Mouse (Mus musculus) stomach, embryonic 16.5 days (tissue): ENCODE results near the gene Rab43. TPM values are rescaled to one million over a fixed set of nuclear protein-coding genes. Genes with fewer than 3 reads are reported as not detected.
A peak's percentile ranks its signal among the peaks of the same experiment; 100 is the strongest.

Experiments
- ATAC-seq: fragments of 200-750 bp; cut with Nextera tagmentation; 2 replicates; pipeline ENCODE4 v1.8.0; 2017; ENCODE audit warnings: moderate number of reproducible peaks, moderate TSS enrichment; ENCODE audit not compliant: insufficient read depth, low FRiP score
- H3K27ac ChIP-seq: fragments of 300-500 bp; sonication (generic); 2 replicates; pipeline ENCODE4 v1.5.1; 2014; ENCODE audit warnings: low read length
- H3K27me3 ChIP-seq: fragments of 300-500 bp; sonication (generic); 2 replicates; pipeline ENCODE4 v1.6.1; 2014; ENCODE audit warnings: low read length, control low read depth, mixed read lengths; ENCODE audit not compliant: control insufficient read depth, insufficient read depth
- H3K36me3 ChIP-seq: fragments of 300-500 bp; sonication (generic); 2 replicates; pipeline ENCODE4 v1.6.1; 2014; ENCODE audit warnings: low read length; ENCODE audit not compliant: control insufficient read depth, insufficient read depth
- H3K4me1 ChIP-seq: fragments of 300-500 bp; sonication (generic); 2 replicates; pipeline ENCODE4 v1.6.1; 2014; ENCODE audit warnings: low read length, control low read depth, mixed read lengths; ENCODE audit not compliant: control insufficient read depth, insufficient read depth
- H3K4me2 ChIP-seq: fragments of 300-500 bp; sonication (generic); 2 replicates; pipeline ENCODE4 v1.6.1; 2014; ENCODE audit warnings: low read depth, low read length, mixed read lengths
- H3K4me3 ChIP-seq: fragments of 300-500 bp; sonication (generic); replicated peaks from 2 replicates; pipeline ENCODE4 v1.5.1; 2014; ENCODE audit warnings: mild to moderate bottlenecking, low read length
- H3K9ac ChIP-seq: fragments of 300-500 bp; sonication (generic); 2 replicates; pipeline ENCODE4 v1.6.1; 2014; ENCODE audit warnings: low read length
- H3K9me3 ChIP-seq: fragments of 300-500 bp; sonication (generic); replicated peaks from 2 replicates; pipeline ENCODE4 v1.6.1; 2016; ENCODE audit warnings: low read length, control low read depth; ENCODE audit not compliant: control insufficient read depth
- WGBS: fragments of 180-500 bp; shearing (Covaris S2); extraction: QIAGEN DNeasy Blood & Tissue Kit; methylation state at CpG from one replicate; pipeline ENCODE4 v1.1.7; 2014; 5-methylcytosine and 5-hydroxymethylcytosine counted together
- polyA plus RNA-seq: library from polyadenylated mRNA; unstranded; fragments of >200 nt; fragmentation: Nextera tagmentation; extraction: Ambion mirVana; gene quantifications from 2 replicates; pipeline ENCODE4 v1.2.1, GENCODE M21; 2015

The Rab43 gene
- polyA plus RNA-seq, 1 experiment from 2014 or later: 10.7 TPM

DNA sequence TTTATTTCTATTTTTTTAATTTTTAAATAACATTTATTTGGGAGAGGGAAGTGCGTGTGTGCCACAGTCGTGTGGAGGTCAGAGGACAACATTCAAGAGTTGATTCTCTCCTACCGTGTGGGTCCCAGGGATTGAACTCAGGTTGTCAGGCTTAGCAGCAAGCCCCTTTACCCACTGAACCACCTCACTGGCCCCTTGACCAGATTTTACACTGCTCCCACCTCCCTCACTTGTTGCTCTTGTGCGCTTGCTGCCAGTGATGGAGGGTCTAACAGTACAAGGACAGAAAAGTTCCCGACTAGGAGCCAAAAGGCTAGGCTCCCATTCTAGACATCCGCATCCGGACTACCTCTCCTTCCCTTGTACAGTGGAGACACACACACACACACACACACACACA is 6.5 kb downstream of the Rab43 start:
- no peak overlapping the region for H3K4me3 ChIP-seq
- H3K4me1 ChIP-seq: peaks cover 13% of the 10 kb centered on the region
- H3K9me3 ChIP-seq: no peaks in the 10 kb centered on the region
- no peak overlapping the region for H3K4me2 ChIP-seq
- H3K27ac ChIP-seq: no peak overlapping the region
- ATAC-seq: no peak
- no peaks in the 10 kb centered on the region for H3K27me3 ChIP-seq
- WGBS: 85% methylated on average over 7 of the region's 7 CpGs
- H3K9ac ChIP-seq: no peak overlapping the region
- H3K36me3 ChIP-seq: no peaks in the 10 kb centered on the region

- H3K27ac ChIP-seq: no peak overlapping the region
- ATAC-seq: no peak
- WGBS: 66% methylated on average over 7 of the region's 7 CpGs
- H3K9ac ChIP-seq: no peak overlapping the region
- H3K4me2 ChIP-seq: no peak overlapping the region
- no peaks in the 10 kb centered on the region for H3K27me3 ChIP-seq
- no peak overlapping the region for H3K4me3 ChIP-seq
- H3K36me3 ChIP-seq: no peaks in the 10 kb centered on the region
- no peaks in the 10 kb centered on the region for H3K9me3 ChIP-seq
- H3K4me1 ChIP-seq: peaks cover 8% of the 10 kb centered on the region
Measured at GRCm38 (mm10) chr6:87804886-87805285, 7.1 kb downstream of the Rab43 start.

GRCm38 (mm10) chr6:87804036-87804435 is 7.9 kb downstream of the Rab43 start:
- Histone ChIP-seq H3K4me1 (no peaks in the 10 kb centered on the region), H3K9ac (no peak overlapping the region), H3K27me3 (no peaks in the 10 kb centered on the region), H3K27ac (no peak overlapping the region), H3K4me3 (no peak overlapping the region), H3K36me3 (no peaks in the 10 kb centered on the region), H3K4me2 (no peak overlapping the region), H3K9me3 (no peaks in the 10 kb centered on the region)
- no peak for ATAC-seq
- WGBS: 86% methylated on average over 1 of the region's 1 CpGs

DNA sequence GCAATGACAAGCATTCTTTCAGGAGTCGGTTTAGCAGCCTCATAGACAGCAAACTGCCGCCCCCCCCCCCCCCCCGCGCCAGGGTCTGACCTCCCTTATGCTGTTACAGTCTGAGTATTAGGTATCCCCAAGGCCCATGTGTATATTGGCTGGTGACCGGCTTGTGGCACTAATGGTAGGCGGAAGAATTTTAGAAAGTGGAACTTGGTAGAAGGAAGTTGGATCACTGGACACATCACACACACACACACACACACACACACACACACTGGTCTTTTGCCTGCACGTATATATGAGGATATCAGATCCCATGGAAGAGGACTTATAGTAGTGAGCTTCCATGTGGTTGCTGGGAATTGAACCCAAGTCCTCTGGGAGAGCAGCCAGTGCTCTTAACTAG is 9.5 kb downstream of the Rab43 start:
- H3K9me3 ChIP-seq: no peaks in the 10 kb centered on the region
- H3K27me3 ChIP-seq: no peaks in the 10 kb centered on the region
- no peak for ATAC-seq
- H3K4me1 ChIP-seq: no peaks in the 10 kb centered on the region
- WGBS: 84% methylated on average over 7 of the region's 7 CpGs
- no peak overlapping the region for H3K4me2 ChIP-seq
- no peaks in the 10 kb centered on the region for H3K36me3 ChIP-seq
- no peak overlapping the region for H3K4me3 ChIP-seq
- no peak overlapping the region for H3K9ac ChIP-seq
- no peak overlapping the region for H3K27ac ChIP-seq

DNA sequence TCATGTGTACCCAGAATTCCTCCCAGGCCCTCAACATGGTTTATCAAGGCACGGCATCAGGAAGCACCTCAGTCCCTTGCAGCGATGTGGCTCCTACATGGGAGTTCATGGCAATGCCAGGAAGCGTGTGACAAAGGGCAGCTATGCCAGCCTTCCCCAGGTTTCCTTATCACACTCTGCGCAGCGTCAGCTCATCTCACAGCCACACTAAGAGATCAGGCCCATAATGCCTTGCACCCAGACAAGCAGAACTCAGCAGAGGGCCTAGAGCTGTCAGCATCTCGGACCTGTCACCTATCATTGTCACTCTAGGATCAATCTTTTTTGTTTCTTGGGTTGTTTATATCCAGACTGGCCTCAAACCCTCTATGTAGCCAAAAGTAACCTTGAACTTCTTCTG is 12.4 kb downstream of the Rab43 start:
- no peaks in the 10 kb centered on the region for H3K9me3 ChIP-seq
- H3K9ac ChIP-seq: no peak overlapping the region
- no peaks in the 10 kb centered on the region for H3K4me1 ChIP-seq
- no peak overlapping the region for H3K27ac ChIP-seq
- 87% methylated on average over 6 of the region's 6 CpGs for WGBS
- no peaks in the 10 kb centered on the region for H3K36me3 ChIP-seq
- no peak overlapping the region for H3K4me3 ChIP-seq
- ATAC-seq: no peak
- H3K4me2 ChIP-seq: no peak overlapping the region
- no peaks in the 10 kb centered on the region for H3K27me3 ChIP-seq

DNA sequence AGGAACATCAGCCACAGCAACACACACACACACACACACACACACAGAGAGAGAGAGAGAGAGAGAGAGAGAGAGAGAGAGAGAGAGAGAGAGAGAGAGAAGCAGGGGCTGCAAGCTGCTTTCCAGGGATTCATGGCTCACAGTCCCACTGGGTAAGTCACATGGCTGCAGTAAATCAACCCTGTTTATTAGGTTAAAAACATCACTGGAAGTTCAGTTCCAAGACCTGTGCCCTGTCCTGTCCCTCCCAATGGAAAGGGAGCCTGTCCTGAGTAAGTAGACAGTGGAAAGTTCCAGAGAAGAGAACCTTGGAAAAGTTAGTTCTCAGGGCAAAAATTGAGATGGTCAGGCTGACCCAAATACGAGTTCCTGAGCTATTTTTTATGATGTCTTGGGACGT is 14.6 kb downstream of the Rab43 start:
- Histone ChIP-seq H3K4me3 (no peak overlapping the region), H3K9me3 (no peaks in the 10 kb centered on the region), H3K27ac (no peak overlapping the region), H3K4me1 (no peaks in the 10 kb centered on the region), H3K36me3 (no peaks in the 10 kb centered on the region), H3K4me2 (no peak overlapping the region), H3K27me3 (no peaks in the 10 kb centered on the region), H3K9ac (no peak overlapping the region)
- ATAC-seq: no peak
- 27% methylated on average over 2 of the region's 2 CpGs for WGBS

- Histone ChIP-seq H3K4me1 (no peaks in the 10 kb centered on the region), H3K36me3 (no peaks in the 10 kb centered on the region), H3K27ac (no peak overlapping the region), H3K4me3 (no peak overlapping the region), H3K9ac (no peak overlapping the region), H3K27me3 (no peaks in the 10 kb centered on the region), H3K4me2 (no peak overlapping the region), H3K9me3 (no peaks in the 10 kb centered on the region)
- WGBS: 84% methylated on average over 6 of the region's 6 CpGs
- peak; percentile 47; the same call in 1 of the 2 replicates for ATAC-seq
Measured at GRCm38 (mm10) chr6:87796251-87796880, 15.6 kb downstream of the Rab43 start.

DNA sequence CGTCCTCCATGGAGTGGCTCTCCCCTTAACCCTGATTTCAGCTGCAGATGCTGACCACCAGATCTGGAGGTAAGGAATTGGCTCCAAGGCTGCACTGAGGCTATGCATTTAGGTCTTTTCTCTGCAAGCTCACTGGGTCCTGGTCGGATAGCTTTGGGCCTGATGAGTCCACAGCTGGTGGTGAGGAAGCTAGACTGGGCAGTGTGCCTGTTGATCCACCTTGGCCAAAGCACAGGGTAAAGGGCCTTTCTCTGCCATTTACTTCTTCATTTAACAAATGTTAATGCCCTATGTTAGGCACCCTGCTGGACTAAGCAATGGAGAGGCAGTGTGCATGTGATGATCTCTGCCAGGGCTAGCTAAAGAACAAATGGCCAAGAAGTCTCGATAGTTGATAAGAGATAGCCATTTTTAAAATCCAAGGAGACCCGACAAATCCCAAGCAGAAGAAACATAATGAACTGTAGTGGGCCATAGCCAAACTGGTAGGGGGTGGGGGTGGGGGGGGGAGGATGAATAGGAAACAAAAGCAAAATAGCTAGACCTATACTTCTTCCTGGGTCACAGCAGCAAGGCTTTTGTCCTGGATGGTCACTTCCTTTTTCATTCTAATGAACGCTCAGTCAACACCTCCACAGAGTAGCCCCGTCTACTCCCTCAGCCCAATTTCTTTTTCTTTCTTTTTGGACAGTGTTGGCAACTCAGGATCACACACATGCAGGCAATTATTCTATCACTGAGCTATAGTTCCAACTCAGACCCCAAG is 16.4 kb downstream of the Rab43 start:
- Histone ChIP-seq H3K4me3 (no peak overlapping the region), H3K36me3 (no peaks in the 10 kb centered on the region), H3K9me3 (no peaks in the 10 kb centered on the region), H3K4me1 (peaks cover 7% of the 10 kb centered on the region; the same call in 1 of the 2 replicates), H3K27me3 (no peaks in the 10 kb centered on the region), H3K9ac (no peak overlapping the region), H3K4me2 (no peak overlapping the region), H3K27ac (no peak overlapping the region)
- WGBS: 82% methylated on average over 6 of the region's 6 CpGs
- no peak for ATAC-seq

GRCm38 (mm10) chr6:87793821-87794510 is 18.0 kb downstream of the Rab43 start:
- 93% methylated on average over 10 of the region's 10 CpGs for WGBS
- no peak for ATAC-seq
- Histone ChIP-seq H3K4me2 (no peak overlapping the region), H3K9me3 (no peaks in the 10 kb centered on the region), H3K27ac (no peak overlapping the region), H3K9ac (no peak overlapping the region), H3K36me3 (no peaks in the 10 kb centered on the region), H3K4me3 (no peak overlapping the region), H3K27me3 (no peaks in the 10 kb centered on the region), H3K4me1 (peaks cover 18% of the 10 kb centered on the region)
